Mouse (Mus musculus) forelimb bud, embryonic 11.5 days (tissue): ENCODE measurements around the gene B3gnt9.

ENCODE experiments used
- DNase-seq: peaks from one replicate; pipeline ENCODE4 v3.0.0-alpha.2; 2012; ENCODE audit warnings: low read depth, low spot score

Gene B3gnt9

GRCm38 (mm10) chr8:105282239-105282638, 27.3 kb upstream of the B3gnt9 start:
- no peak for DNase-seq

GRCm38 (mm10) chr8:105281821-105282220, 26.9 kb upstream of the B3gnt9 start:
- DNase-seq, result no peak

GRCm38 (mm10) chr8:105280567-105280966, 25.6 kb upstream of the B3gnt9 start:
- DNase-seq, result no peak

- DNase-seq, result no peak
Observed at GRCm38 (mm10) chr8:105278911-105279334, 24.0 kb upstream of the B3gnt9 start.

- no peak for DNase-seq
Observed at GRCm38 (mm10) chr8:105276292-105277120, 21.6 kb upstream of the B3gnt9 start.

GRCm38 (mm10) chr8:105275840-105276239, 20.9 kb upstream of the B3gnt9 start, which contains the start of gene Nol3:
Gene Nol3, plus strand, starts transcription at chr8:105276140.
- no peak for DNase-seq

- DNase-seq, result no peak
Observed at GRCm38 (mm10) chr8:105275387-105275786, 20.4 kb upstream of the B3gnt9 start.

GRCm38 (mm10) chr8:105270916-105271186, 15.9 kb upstream of the B3gnt9 start:
- DNase-seq, result no peak

- no peak for DNase-seq
Observed at GRCm38 (mm10) chr8:105270101-105270915, 15.4 kb upstream of the B3gnt9 start.

GRCm38 (mm10) chr8:105269461-105269947, 14.6 kb upstream of the B3gnt9 start, which contains the start of gene Hsf4:
Gene Hsf4, plus strand, starts transcription at chr8:105269801.
- DNase-seq, result no peak

- no peak for DNase-seq
Observed at GRCm38 (mm10) chr8:105269075-105269458, 14.1 kb upstream of the B3gnt9 start.

- peak; percentile 76 for DNase-seq
Observed at GRCm38 (mm10) chr8:105268342-105269074, 13.6 kb upstream of the B3gnt9 start.

GRCm38 (mm10) chr8:105266775-105267174, 11.8 kb upstream of the B3gnt9 start:
- no peak for DNase-seq

- DNase-seq, result no peak
Observed at GRCm38 (mm10) chr8:105265128-105265527, 10.2 kb upstream of the B3gnt9 start.

- DNase-seq, result no peak
Observed at GRCm38 (mm10) chr8:105264024-105264982, 9.3 kb upstream of the B3gnt9 start, which contains the start of the genes Tradd and Fbxl8. Gene Tradd, minus strand, starts transcription at chr8:105264609. Gene Fbxl8, plus strand, starts transcription at chr8:105264648.

GRCm38 (mm10) chr8:105263244-105263912, 8.4 kb upstream of the B3gnt9 start:
- no peak for DNase-seq

GRCm38 (mm10) chr8:105261326-105261980, 6.5 kb upstream of the B3gnt9 start:
- DNase-seq, result no peak

GRCm38 (mm10) chr8:105260371-105261099, 5.6 kb upstream of the B3gnt9 start:
- no peak for DNase-seq
